Mouse (Mus musculus) right cerebral cortex, postnatal 4 days (tissue): ENCODE measurements around the gene Ugt1a5.

ENCODE experiments used
- DNase-seq: peaks from one replicate; pipeline ENCODE4 v3.0.0-alpha.2; 2022

Gene Ugt1a5

GRCm38 (mm10) chr1:88264237-88264868 is 98.5 kb downstream of the Ugt1a5 start:
- DNase-seq, result no peak

GRCm38 (mm10) chr1:88264869-88265240 is 99.0 kb downstream of the Ugt1a5 start:
- no peak for DNase-seq

GRCm38 (mm10) chr1:88266123-88266522 is 100.3 kb downstream of the Ugt1a5 start:
- no peak for DNase-seq

GRCm38 (mm10) chr1:88267489-88267888 is 101.7 kb downstream of the Ugt1a5 start:
- DNase-seq, result no peak

- DNase-seq, result no peak
These were observed 102.3 kb downstream of the Ugt1a5 start for GRCm38 (mm10) chr1:88268070-88268469.
